Mouse (Mus musculus): ENCODE results near the gene Ggn.

The Ggn gene

DNA sequence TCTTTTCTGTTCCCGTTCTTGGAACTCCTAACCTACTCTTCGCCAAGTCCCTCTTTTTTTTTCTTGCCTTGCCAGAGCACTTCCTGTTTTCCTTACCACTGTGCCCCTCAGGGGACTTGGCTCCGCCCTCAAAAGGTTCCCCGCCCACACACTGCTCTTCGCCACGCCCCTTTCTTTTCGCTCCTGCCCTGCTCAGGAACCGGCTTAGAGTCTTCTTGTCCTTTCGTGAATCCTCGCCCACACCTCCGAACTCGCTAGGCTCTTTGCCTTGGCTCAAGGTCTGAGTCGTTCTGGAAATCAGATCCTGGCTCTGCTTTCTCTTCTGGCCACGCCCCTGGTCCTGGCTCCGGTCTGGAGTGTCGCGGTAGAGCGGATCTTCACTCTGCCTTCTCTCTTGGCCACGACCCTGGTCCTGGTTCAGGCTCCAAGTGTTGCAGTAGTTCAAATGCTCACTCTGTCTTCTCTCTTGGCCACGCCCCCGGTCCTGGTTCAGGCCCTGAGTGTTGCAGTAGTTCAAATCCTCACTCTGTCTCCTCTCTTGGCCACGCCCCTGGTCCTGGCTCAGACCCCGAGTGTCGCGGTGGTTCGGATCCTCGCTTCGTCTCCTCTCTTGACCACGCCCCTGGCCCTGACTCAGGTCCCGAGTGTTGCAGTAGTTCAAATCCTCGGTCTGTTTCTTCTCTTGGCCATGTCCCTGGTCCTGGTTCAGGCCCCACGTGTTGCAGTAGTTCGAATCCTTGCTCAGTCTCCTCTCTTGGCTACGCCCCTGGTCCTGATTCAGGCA, 41.6 kb downstream of the Ggn start:
- CTCF ChIA-PET: interaction anchor here (1.0 kb wide), 1 partner anchor 12 kb away, joined by 3 read pairs; no protein-coding TSS in a partner anchor

GRCm38 (mm10) chr7:29212199-29212765, 42.3 kb downstream of the Ggn start:
- CTCF ChIA-PET: interaction anchor here (1.0 kb wide), 1 partner anchor 11 kb away, joined by 3 read pairs; no protein-coding TSS in a partner anchor

DNA sequence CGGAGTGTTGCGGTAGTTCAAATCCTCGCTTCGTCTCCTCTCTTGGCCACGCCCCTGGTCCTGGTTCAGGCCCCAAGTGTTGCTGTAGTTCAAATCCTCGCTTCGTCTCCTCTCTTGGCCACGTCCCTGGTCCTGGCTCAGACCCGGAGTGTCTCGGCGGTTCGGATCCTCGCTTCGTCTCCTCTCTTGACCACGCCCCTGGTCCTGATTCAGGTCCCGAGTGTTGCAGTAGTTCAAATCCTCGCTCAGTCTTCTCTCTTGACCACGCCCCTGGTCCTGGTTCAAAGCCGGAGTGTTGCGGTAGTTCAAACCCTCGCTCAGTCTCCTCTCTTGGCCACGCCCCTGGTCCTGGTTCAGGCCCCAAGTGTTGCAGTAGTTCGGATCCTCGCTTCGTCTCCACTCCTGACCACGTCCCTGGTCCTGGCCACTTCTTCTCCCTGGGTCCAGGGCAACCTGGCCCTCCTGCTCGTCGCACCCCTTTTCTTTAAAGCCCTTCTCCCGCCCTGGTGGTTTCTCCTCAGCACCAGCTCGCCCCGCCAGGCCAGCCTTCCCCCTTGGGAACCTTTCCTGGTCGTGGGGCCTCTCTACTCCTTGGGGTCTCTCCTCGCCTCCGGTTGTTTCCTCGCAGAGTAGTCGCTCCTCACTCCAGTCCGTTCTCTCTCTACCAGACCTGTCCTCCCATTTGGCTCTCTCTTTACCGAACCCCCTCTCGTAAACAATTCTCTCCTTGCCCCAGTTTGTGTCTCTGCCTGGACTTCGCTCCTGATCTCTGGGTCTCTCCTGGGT, 43.0 kb downstream of the Ggn start:
- CTCF ChIA-PET: interaction anchor here (1.0 kb wide), 1 partner anchor 11 kb away, joined by 3 read pairs; no protein-coding TSS in a partner anchor

DNA sequence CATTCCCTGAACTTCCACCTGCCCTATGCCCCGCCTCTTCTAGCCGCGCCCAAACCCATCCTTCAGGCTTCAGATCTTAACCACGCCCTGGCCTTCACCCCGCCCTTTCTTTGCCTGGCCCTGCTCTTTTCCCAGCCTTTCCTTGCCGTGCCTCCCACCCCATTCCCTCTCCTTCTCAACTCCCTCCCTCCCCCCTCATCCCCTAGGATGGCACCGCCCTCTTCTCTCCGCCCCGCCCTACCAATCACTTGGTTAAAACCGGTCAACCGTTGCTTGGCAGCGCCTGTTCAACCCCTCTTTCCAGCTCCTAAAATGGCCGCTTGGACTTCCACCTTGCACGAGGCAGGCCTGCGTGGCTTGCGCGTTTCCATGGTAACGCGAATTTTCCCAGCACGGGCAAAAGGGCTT, 43.7 kb downstream of the Ggn start, which contains the start of gene Catsperg1:
TSS of gene Catsperg1 (minus strand) at position 361 of the 408 bp plus-strand sequence.
- CTCF ChIA-PET: interaction anchor here (0.7 kb wide), 2 partner anchors 23 to 36 kb away, joined by 7 to 13 read pairs; no protein-coding TSS in a partner anchor

GRCm38 (mm10) chr7:29214236-29214635, 44.2 kb downstream of the Ggn start:
- CTCF ChIA-PET: interaction anchor here (0.7 kb wide), 2 partner anchors 23 to 36 kb away, joined by 7 to 13 read pairs; no protein-coding TSS in a partner anchor

DNA sequence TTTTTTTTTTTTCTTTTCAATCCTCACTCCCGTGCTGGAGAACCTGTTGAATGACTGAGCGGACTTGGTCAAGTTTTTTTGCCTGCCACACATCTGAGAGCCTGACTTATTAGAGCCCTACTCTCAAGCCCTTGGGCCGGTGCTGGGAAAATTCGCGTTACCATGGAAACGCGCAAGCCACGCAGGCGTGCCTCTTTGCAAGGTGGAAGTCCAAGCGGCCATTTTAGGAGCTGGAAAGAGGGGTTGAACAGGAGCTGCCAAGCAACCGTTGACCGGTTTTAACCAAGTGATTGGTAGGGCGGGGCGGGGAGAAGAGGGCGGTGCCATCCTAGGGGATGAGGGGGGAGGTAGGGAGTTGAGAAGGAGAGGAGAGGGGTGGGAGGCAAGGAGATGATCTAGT, 44.8 kb downstream of the Ggn start:
- CTCF ChIA-PET: no interaction called here
